Mouse (Mus musculus) testis, adult 2 months (tissue): ENCODE results near the gene Dusp10. TPM values are rescaled to one million over a fixed set of nuclear protein-coding genes. Genes with fewer than 3 reads are reported as not detected.

ENCODE experiments used
- H3K27ac ChIP-seq: fragments of 200-500 bp; 2 replicates; pipeline ENCODE4 v1.5.1; 2012; ENCODE audit warnings: low read depth, low read length; ENCODE audit not compliant: control insufficient read depth, insufficient read depth
- H3K27me3 ChIP-seq: fragments of 200-500 bp; 2 replicates; pipeline ENCODE4 v1.6.1; 2012; ENCODE audit warnings: mild to moderate bottlenecking, low read length, moderate library complexity; ENCODE audit not compliant: control insufficient read depth, insufficient read depth
- H3K36me3 ChIP-seq: fragments of 200-500 bp; 2 replicates; pipeline ENCODE4 v1.6.1; 2012; ENCODE audit warnings: mild to moderate bottlenecking, low read length; ENCODE audit not compliant: control insufficient read depth, insufficient read depth
- H3K4me1 ChIP-seq: fragments of 200-500 bp; 2 replicates; pipeline ENCODE4 v1.6.1; 2012; ENCODE audit warnings: low read length; ENCODE audit not compliant: control insufficient read depth, insufficient read depth
- H3K4me3 ChIP-seq: fragments of 200-500 bp; 2 replicates; pipeline ENCODE4 v1.5.1; 2012; ENCODE audit warnings: low read depth, mild to moderate bottlenecking, low read length, moderate library complexity, mixed read lengths; ENCODE audit not compliant: control insufficient read depth
- CTCF ChIP-seq: fragments of 200-500 bp; IDR thresholded peaks from 2 replicates; pipeline ENCODE4 v1.5.1; 2012; ENCODE audit warnings: low read depth, mild to moderate bottlenecking, inconsistent platforms, low read length, moderate library complexity; ENCODE audit not compliant: control insufficient read depth, insufficient read depth, insufficient replicate concordance
- POLR2A ChIP-seq: fragments of 200-500 bp; IDR thresholded peaks from 2 replicates; pipeline ENCODE4 v1.6.1; 2012; ENCODE audit warnings: low read depth, mild to moderate bottlenecking, inconsistent platforms, low read length, moderate library complexity; ENCODE audit not compliant: control insufficient read depth
- polyA plus RNA-seq: library from polyadenylated mRNA; depleted of rRNA; stranded (reverse); fragments of >200 nt; gene quantifications from 2 replicates; pipeline ENCODE4 v1.2.3, GENCODE M21; 2012

The Dusp10 gene
- polyA plus RNA-seq, 1 experiment: 42.7 TPM

- Histone ChIP-seq H3K36me3 (no peaks in the 10 kb centered on the region), H3K27me3 (no peaks in the 10 kb centered on the region), H3K4me1 (peaks cover 2% of the 10 kb centered on the region; the same call in 1 of the 2 replicates), H3K4me3 (no peak overlapping the region), H3K27ac (no peak overlapping the region)
- no peak for TF ChIP-seq CTCF
- no peak for TF ChIP-seq POLR2A
Measured at GRCm38 (mm10) chr1:184017606-184018005, 4.5 kb downstream of the Dusp10 start.

- Histone ChIP-seq H3K36me3 (no peaks in the 10 kb centered on the region), H3K4me1 (peaks cover 2% of the 10 kb centered on the region; the same call in 1 of the 2 replicates), H3K27me3 (no peaks in the 10 kb centered on the region), H3K27ac (no peak overlapping the region), H3K4me3 (no peak overlapping the region)
- TF ChIP-seq CTCF (no peak), POLR2A (no peak)
Measured at GRCm38 (mm10) chr1:184019042-184019721, 6.1 kb downstream of the Dusp10 start.

GRCm38 (mm10) chr1:184019722-184020107, 6.6 kb downstream of the Dusp10 start:
- H3K4me3 ChIP-seq: no peak overlapping the region
- peaks cover 2% of the 10 kb centered on the region; the same call in 1 of the 2 replicates for H3K4me1 ChIP-seq
- TF ChIP-seq POLR2A: no peak
- TF ChIP-seq CTCF: no peak
- H3K27ac ChIP-seq: no peak overlapping the region
- H3K36me3 ChIP-seq: no peaks in the 10 kb centered on the region
- H3K27me3 ChIP-seq: no peaks in the 10 kb centered on the region

- Histone ChIP-seq H3K4me3 (no peak overlapping the region), H3K27ac (no peak overlapping the region), H3K36me3 (no peaks in the 10 kb centered on the region), H3K4me1 (peaks cover 2% of the 10 kb centered on the region; the same call in 1 of the 2 replicates), H3K27me3 (no peaks in the 10 kb centered on the region)
- TF ChIP-seq POLR2A (no peak), CTCF (no peak)
Measured at GRCm38 (mm10) chr1:184023971-184024370, 10.9 kb downstream of the Dusp10 start.

- no peaks in the 10 kb centered on the region for H3K36me3 ChIP-seq
Measured at GRCm38 (mm10) chr1:184024631-184025030, 11.5 kb downstream of the Dusp10 start.

GRCm38 (mm10) chr1:184025079-184025478, 12.0 kb downstream of the Dusp10 start:
- no peak overlapping the region for H3K4me3 ChIP-seq
- H3K27ac ChIP-seq: no peak overlapping the region
- no peaks in the 10 kb centered on the region for H3K27me3 ChIP-seq
- no peaks in the 10 kb centered on the region for H3K4me1 ChIP-seq
- no peaks in the 10 kb centered on the region for H3K36me3 ChIP-seq
- no peak for TF ChIP-seq CTCF
- TF ChIP-seq POLR2A: no peak

More at GRCm38 (mm10) chr1:184024631-184025030, 11.5 kb downstream of the Dusp10 start:
- Histone ChIP-seq H3K4me3 (no peak overlapping the region), H3K27ac (no peak overlapping the region), H3K4me1 (peaks cover under 1% of the 10 kb centered on the region; the same call in 1 of the 2 replicates), H3K27me3 (no peaks in the 10 kb centered on the region)
- no peak for TF ChIP-seq POLR2A
- TF ChIP-seq CTCF: no peak

- Histone ChIP-seq H3K27ac (no peak overlapping the region), H3K4me1 (no peaks in the 10 kb centered on the region), H3K36me3 (no peaks in the 10 kb centered on the region), H3K4me3 (no peak overlapping the region), H3K27me3 (no peaks in the 10 kb centered on the region)
- TF ChIP-seq POLR2A: no peak
- TF ChIP-seq CTCF: no peak
Measured at GRCm38 (mm10) chr1:184027039-184027438, 13.9 kb downstream of the Dusp10 start.

GRCm38 (mm10) chr1:184030070-184030802, 17.1 kb downstream of the Dusp10 start:
- Histone ChIP-seq H3K4me3 (peak overlapping the region; percentile 86), H3K27me3 (no peaks in the 10 kb centered on the region), H3K36me3 (no peaks in the 10 kb centered on the region), H3K4me1 (peaks cover 9% of the 10 kb centered on the region), H3K27ac (peak overlapping the region; percentile 77)
- no peak for TF ChIP-seq CTCF
- TF ChIP-seq POLR2A: peak; percentile 69; the same call in 1 of the 2 replicates
